Mouse (Mus musculus): ENCODE measurements at regions not wholly inside any gene's neighbourhood (a gene's known extent, or its start where the extent isn't known, plus 50 kb on each side); places are given as distances from the start of the nearest gene placed in this dataset.
A peak's percentile ranks its signal among the peaks of the same experiment; 100 is the strongest.

DNA sequence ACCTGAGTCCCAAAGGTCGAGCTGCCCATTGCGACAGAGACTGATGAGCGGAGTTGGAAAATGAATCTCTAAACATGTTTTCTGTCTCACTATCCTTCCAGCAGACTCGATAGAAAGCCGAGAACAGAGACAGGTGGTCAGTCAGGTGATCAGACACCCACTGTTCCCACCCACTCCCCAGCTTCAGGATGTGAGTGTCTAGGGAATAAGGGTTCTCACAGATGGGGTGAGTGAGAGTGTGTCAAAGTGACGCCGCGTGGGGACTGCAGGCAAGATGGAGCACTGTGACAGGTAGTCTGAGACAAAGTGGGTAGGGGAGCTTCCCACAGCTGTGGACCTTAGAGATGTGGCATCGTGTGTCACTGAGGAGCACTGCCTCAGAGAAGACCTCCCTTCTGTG lies 264.0 kb downstream of the Matn1 start:
- peak in 1 of 2 experiments; percentile 35 for DNase-seq (ENCODE audit: low spot score in 2 of 2)

DNA sequence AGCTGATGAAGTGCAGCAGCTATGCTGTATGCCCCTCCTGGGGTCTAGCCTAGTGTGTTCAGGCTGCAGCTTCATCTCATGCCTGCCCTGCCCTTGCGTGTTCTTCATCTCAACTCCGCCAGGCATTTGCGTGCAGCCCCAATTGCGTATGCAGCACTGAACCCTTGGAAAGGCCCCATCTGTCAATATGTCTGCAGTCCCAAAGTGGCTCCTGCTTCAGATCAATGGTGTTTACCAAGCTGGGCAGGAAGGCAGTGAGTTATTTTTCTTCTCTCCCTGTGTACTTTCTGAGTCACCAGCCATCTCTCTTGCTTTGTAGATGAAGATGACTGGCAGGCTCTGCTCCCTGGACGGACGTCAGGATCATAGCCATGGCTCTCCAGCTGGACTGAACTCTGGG lies 264.5 kb downstream of the Matn1 start:
- no peak for DNase-seq (ENCODE audit: low spot score in 2 of 2)

DNA sequence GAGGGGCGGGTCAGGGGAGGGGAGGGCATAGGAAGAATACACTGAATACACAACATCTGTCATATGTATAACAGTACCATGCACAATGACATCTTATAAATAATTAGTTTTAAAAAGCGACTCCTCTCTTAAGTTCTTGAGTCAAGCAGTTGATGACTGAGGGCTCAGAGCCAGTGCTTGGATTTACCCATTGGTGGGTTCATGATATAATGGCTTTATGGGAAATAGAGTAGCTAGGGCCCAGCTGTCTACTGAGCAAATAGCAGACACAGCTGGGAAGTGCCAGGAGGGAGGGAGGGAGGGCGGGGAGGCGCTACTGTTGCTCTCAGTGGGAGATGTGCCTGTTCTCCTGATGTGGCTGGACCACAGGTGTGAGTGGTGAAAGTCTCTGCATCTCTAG lies 268.5 kb downstream of the Matn1 start:
- DNase-seq (ENCODE audit: low spot score in 2 of 2), result no peak

DNA sequence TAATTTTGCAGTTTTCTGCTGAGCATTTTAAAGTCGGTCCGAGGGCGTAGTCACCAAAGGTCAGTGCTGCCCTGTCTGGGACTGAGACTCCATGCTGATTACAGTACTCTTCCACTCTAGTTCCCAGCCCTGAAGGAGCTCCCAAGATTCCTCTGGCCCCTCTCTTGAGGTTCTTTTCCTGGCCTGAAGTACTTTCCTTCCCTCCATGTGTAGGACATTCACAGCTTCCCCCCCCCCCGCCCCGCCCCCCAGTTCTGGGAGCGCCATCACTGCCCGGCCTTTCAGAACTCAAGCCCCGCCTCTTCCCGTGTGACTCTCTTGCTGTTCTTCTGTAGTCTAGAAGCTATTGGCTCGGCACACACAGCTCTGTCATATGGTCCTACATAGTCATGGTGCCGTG lies 271.5 kb downstream of the Matn1 start:
- DNase-seq (ENCODE audit: low spot score in 2 of 2), result no peak

DNA sequence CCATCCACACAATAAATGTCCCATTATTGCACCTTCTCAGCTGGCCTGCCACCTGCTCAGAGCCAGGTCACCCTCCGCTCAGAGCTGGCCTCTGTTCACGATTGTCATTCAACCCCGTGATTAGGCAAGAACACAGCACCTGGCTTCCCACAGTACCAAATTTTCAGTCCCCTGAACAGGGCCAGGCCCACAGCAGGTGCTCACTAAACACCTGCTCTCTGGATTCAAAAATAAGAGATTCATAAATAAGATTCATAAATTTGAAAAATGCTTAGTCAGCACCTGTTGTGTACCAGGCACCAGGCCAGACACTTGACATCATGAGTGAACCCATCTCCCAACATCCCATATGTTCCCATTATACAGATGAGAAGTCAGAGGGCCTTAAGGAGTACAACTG lies 272.2 kb downstream of the Matn1 start:
- no peak for DNase-seq (ENCODE audit: low spot score in 2 of 2)

DNA sequence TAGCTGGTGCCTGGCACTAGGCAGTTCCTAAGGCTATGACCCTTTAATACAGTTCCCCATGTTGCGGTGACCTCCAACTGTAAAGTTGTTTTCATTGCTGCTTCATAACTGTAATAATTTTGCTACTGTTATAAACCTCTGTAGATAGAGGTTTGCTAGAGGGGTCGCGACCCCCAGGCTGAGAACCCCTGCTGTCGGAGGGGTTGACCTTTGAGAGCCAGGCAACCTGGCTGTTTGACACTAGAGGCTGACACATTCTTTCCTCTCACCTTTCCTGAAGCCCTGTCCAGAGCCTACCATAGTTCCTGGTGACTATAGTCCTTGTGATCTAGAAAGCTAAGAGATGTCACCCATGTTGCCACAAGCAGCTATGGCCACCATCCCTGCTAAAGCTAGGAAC lies 272.9 kb downstream of the Matn1 start:
- DNase-seq (ENCODE audit: low spot score in 2 of 2), result no peak

DNA sequence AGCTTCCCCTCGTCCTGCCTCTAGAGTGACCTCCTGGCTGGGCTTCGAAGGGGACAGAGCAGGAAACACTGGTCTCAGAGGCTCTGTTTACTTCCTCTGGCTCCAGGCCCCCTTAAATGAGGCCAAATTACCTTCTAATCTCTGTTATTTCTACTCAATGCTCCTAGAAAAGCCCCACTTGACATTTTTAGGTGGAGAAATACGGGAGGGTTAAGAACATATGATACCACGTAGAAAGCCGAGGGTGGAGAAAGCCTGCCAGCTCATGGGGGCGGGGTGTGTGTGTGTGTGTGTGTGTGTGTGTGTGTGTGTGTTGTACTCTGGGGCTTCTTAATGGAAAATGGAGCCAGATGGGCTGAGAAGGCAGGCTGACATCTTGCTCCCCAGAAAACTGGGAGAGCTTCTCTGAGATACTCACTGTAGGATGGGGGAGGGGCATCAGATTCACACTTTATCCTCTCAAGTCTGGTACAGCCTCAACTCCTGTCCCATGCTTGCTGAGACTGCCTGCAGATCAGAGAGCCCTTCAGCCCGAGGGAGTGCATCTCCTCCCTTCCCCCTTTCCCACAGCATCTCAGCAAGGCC lies 273.5 kb downstream of the Matn1 start:
- peak in 1 of 2 experiments; percentile 21 for DNase-seq (ENCODE audit: low spot score in 2 of 2)

DNA sequence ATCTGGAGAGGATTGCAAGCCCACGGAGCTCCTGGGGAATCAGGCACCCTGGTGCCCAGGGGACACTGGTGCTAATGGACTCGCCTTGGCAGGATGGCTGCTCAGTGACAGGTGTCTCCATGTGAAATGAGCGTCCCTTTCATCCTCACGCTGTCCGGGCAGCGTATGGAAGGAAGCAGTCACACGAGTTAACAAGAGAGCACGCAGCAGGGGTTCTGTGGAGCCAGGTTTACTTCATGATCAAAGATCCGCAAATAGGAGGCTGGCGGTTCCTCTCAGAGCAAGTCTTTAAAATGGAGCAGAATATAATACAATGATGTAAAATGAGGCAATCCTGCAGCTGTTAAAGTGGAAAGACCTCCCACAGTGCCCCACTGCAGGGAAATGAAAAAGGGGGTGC lies 276.8 kb downstream of the Matn1 start:
- DNase-seq (ENCODE audit: low spot score in 2 of 2), result no peak

DNA sequence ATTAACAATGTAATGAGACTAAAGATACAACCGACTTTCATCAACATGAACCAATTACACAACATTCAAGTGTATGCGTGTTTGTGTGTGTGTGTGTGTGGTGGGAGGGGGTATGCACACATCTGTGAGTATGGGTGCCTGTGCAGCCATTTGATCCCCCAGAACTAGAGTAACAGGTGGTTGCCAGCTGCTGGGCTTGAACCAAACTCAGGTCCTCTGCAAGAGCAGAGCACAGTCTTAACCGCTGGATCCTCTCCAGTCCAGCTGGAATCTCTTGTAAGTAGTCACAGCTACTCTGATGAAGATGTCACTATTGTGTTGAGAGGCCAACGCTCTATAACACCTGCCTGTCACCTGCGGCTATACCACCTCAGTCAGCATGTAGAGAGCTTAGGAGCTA lies 286.2 kb downstream of the Matn1 start:
- DNase-seq (ENCODE audit: low spot score in 2 of 2), result no peak

DNA sequence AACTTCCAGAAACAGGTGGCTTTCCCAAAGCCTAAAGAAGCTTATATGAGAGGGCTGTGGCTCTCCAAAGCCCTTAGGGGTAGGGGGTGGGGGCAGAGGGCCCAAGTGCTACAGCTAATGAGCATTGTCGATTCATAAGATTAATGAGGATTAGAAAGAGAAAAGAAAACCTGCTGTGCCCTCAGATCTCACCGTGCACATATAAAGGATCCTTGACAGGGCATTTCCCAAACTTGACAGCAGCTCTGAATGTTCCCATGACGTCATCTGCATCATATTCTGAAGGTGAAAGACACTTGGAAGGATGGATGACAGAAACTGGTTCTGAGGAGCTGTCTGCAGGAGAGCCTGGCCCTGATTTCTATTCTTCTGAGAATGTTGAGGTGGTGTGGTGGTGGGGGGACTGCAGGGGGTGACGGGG lies 292.4 kb downstream of the Matn1 start:
- no peak for DNase-seq (ENCODE audit: low spot score in 2 of 2)

DNA sequence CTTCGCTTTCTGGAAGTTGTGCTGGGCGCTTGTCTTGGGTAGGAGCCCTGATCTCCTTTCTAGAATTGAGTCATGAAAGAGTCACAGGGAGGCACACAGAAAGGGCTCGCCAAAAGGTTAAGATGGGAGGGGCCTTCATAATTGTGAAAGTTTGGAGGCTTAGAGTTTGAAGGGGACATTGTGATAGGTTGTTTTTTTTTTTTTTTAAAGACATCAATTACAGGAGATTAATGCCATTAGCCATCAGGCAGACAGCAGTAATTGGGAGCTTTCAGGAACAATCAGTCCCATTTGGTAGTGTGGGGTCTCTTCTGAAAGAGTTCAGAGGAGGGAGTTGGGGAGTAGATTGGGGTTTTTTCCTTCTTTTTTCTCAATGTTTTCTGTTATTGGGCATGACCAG lies 294.4 kb downstream of the Matn1 start:
- DNase-seq (ENCODE audit: low spot score in 2 of 2), result no peak

DNA sequence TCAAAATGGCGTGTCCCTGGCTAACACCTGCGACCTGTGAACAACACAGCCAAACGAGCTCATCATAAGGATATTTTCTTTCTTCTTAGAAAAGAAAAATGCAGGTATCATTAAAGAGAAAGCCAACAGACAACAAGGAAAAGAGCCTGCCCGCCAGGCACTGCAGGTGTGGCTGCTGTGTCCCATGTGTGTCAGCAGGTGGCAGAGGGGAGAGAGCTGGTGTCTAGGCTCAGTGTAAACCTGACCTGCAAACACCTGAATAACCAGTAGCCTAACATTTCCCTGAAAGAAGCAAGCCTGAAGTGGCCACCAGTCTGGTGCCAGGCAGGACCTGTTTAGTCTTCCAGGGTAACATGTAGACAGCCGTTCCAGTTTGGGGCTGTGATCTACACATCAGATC lies 294.9 kb downstream of the Matn1 start:
- no peak for DNase-seq (ENCODE audit: low spot score in 2 of 2)

DNA sequence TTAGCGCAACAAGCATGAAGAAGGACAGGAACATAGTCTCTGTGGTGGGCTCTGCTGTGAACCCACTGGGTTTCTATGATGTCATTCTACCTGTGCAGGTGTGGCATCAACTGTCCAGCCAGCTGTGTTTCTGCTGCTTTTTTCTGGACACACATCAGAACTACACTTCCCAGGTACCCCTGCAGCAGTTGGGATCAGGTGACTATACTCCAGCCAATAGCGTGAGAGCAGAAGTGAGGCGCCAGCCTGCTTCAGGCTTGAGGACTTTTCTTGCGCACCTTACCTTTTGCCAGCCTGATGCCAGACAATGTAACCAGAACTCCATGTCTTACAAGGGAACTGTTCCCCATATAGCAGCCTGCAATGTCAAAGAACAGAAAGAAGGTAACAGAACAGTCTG lies 296.3 kb downstream of the Matn1 start:
- no peak for DNase-seq (ENCODE audit: low spot score in 2 of 2)

DNA sequence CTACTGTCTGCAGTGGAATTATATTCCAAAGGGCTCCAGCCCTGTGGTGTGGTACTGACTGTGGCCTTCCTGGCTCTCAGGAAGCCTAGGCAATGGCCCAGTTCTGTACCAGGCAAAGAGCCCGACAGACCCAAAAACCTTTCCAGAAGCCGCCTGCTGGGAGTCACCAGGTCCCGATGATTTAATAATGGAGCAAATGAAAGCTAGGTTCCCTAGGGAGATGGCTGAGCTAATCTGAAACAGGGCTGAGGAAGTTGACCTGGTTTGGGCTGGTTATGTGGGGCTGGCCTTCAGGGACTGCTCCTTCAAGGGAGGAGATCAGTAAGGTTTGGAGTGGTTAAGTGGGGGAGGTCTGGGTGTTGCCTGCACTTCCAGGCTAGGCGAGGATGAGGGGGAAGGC lies 298.1 kb downstream of the Matn1 start:
- DNase-seq (ENCODE audit: low spot score in 2 of 2), result no peak

DNA sequence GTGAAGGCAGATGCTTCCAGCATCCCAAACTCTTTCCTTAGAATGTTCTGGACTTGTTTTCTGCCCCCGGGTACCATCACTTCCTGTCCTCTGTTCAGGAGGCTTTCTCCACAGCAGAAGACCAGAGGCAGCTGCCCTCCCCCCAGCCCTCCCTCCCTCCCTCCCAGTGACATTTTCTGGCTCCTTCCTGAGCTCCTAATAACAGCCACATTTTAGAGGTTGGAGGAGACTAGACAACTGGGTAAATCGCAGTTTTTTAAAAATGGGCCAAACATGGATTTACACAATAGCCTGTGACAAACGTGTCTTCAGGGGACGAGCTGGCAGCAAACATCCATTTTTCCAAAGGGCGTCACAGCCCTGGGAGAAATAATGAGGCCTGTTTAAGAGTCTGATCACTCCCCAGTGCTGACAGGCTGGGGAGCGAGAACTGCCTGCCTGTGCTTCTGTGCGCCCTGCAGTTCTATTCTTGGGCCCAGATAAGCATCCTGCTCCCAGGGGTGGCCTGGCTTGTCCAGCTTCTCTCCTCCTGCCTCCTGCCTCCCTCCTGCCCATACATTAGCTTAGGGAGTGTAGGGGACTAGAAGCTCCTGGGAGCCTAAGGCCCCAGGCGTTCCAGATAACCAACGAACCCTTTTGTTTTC lies 299.7 kb downstream of the Matn1 start:
- no peak for DNase-seq (ENCODE audit: low spot score in 2 of 2)

DNA sequence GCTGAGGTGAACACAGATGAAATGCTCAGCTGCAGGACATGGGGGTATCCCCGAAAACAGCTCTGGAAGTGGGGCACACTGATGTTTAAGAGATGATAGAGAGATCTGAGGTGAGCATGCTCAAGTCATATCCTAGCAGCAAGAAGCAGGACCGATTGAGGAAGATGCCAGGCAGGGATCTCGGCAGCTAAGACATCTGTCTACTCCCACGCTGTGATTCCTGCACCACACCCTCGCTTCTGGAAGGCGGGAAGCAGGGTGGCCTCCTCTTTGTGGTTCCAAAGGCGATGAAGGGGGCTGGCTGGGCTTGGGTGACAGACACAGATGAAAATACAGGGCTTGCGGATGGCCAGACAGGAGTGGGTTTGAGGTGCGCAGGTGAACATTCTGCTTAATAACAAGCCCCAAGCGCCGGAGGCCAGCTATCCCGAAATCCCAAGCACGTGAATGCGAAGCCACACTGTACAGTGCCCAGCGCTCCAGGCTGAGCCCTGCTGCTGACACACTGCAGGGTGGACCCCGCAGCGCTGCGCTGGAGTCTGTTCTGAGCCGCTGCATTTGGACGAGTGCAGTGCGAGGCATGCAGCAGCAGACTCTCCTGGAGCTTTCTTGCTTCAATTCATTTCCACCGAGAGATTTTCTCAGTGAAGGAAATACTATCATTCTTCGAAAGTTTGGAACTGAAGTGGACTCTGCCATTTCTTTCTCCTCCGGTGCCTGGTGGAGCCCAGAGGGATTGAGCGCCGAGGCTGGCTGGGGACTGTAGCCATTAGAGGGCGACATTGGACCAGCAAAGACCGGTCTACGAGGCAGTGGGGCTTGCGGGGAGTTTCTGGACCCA lies 308.6 kb downstream of the Matn1 start:
- peak; percentile 70 to 83 for DNase-seq (ENCODE audit: low spot score in 2 of 2)

DNA sequence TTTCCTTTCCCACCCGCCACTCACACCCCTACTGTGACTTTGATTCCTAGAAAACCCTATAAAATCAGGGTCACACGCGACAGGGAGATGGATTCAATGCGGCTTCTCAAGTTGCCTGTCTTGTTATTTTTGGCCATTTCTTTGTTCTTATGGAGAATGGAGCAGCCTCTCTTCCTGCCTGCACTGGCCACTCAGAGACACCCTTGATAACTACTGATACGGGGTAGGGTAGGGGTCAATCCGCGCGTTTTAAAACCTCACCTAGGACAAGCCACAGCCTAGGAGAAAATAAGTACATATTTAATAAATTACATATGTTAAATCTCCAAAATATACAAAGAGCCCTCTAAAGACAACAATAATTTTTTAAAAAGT lies 309.2 kb downstream of the Matn1 start:
- DNase-seq (ENCODE audit: low spot score in 2 of 2), result no peak

DNA sequence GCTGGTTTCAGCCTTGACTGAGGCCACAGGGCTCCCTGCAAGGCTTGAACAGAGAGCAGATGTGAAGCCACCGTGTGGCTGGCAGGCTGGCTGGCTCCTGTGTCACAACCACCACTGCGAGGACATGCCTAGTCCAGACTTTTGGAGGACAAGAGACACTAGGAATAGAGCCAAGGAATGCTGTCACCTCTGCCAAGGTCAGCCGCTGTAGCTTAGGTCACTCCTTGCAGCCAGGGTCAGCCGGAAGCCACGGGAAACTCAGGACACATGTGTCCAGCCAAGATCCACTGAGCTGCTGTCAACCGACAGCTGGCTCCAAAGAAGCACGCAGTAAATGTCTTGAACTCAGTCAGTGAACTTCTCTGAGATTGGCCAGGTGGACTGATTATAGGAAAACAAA lies 310.1 kb downstream of the Matn1 start:
- no peak for DNase-seq (ENCODE audit: low spot score in 2 of 2)

DNA sequence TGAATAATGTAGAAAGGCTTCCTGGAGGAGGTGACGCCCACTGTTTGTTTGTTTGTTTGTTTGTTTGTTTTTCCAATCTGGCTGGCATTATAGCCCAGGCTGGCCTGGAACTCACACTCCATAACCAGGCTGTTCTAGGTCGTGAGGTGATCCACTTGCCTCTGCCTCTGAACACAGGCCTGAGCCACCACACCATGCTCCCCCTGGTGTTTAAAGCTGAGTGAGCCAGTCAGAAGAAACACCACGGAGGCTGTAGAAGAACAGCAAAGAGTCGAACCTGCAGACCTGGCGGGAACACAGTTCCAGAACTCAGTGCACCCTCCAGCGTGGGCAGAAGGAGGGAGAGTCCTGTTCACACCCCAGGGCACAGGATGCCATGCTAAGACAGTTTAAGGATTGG lies 310.5 kb downstream of the Matn1 start:
- no peak for DNase-seq (ENCODE audit: low spot score in 2 of 2)

DNA sequence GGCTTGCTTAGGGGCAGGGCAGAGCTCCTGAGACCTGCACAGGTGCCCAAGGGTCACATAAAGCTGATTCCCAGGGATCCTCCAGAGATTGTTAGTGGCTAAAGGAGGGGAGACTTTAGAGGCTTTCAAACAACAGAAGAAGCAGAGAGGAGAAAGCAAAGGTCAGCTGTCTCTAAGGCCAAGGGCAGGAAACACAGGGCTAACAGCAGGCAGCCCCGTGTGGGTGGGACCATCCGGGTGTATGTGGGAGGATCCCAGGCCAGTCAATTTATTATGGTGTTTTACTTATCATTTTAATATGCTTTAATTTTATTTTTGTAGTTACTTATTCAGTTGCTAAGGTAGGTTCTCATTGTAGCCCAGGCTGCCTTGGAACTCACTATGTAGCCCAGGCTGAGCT lies 317.1 kb downstream of the Matn1 start:
- no peak for DNase-seq (ENCODE audit: low spot score in 2 of 2)

DNA sequence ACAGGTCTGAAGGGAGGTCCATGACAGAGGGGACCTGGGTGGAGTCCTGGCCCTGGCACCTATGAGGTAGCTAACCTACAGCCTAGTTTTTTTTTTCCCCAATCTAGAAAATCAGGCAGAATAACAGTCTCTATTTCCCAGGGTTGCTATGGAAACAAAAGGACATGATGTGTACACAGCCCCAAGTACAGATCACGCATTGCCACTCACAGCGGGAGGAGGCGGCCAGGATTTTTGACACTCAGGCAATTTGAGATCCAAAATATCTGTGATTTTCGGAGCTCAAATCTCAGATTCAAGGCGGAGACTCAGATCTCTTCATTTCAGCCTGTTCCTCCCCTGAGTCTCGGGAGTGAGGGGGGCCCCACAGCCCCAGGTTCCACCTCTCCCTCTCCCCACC lies 318.7 kb downstream of the Matn1 start:
- no peak for DNase-seq (ENCODE audit: low spot score in 2 of 2)

DNA sequence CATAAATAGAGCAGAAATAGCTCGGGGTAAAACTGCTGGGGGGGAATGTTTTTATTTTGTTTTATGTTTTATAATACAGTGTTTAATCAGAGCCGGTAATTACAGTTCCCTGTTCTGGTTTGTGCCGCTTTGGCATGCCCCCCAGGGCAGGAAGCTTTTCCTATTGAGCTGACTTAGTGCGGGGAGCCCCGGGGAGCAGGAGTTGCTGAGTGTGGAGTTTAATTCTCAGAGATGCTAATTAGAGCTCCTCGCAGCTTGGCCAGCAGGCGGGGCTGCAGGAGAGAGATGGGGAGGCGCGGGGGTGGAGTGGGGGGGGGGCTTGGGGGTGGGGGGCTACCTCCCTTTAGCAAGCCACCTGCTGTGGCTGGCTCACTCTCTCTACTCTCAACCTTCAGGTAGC lies 322.6 kb downstream of the Matn1 start:
- no peak for DNase-seq (ENCODE audit: low spot score in 2 of 2)

DNA sequence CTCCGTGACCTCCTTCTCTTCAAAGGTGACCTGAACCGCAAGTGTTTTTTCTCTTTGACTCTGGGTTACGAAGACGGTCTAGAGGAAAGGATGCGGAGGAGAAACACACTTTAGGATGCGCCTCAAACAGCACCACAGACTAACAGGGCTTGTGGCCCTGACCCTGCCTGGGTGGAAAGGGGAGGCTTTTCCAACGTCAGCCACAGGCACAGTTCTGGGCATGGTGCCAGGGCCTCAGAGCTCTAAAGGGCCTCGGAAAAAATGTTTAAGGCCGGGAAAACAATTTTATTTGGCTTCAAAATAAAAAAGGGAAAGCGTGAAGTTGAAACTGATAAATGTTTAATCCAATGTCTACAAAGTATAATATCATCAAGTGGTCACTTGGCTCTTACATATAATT lies 323.6 kb downstream of the Matn1 start:
- no peak for DNase-seq (ENCODE audit: low spot score in 2 of 2)

All from layer of hippocampus, adult 8-10 months (tissue).